Mouse (Mus musculus): Measurements from ENCODE around the gene Phactr4. TPM values are rescaled to one million over a fixed set of nuclear protein-coding genes. Genes with fewer than 3 reads are reported as not detected.

Gene Phactr4
- polyA plus RNA-seq, 1 experiment from 2014 or later: 27.3 TPM

GRCm38 (mm10) chr4:132409587-132410229, 12.6 kb downstream of the Phactr4 start:
- Histone ChIP-seq H3K4me3 (replicated peaks) (no peak overlapping the region), H3K4me2 (no peak overlapping the region), H3K9me3 (replicated peaks) (no peaks in the 10 kb centered on the region), H3K27ac (no peak overlapping the region), H3K9ac (no peak overlapping the region), H3K27me3 (no peaks in the 10 kb centered on the region), H3K36me3 (peaks cover 15% of the 10 kb centered on the region), H3K4me1 (peaks cover 17% of the 10 kb centered on the region)
- ATAC-seq (replicated peaks; ENCODE audit: low FRiP score): no peak
- WGBS: 83% methylated on average over 4 of the region's 4 CpGs

DNA sequence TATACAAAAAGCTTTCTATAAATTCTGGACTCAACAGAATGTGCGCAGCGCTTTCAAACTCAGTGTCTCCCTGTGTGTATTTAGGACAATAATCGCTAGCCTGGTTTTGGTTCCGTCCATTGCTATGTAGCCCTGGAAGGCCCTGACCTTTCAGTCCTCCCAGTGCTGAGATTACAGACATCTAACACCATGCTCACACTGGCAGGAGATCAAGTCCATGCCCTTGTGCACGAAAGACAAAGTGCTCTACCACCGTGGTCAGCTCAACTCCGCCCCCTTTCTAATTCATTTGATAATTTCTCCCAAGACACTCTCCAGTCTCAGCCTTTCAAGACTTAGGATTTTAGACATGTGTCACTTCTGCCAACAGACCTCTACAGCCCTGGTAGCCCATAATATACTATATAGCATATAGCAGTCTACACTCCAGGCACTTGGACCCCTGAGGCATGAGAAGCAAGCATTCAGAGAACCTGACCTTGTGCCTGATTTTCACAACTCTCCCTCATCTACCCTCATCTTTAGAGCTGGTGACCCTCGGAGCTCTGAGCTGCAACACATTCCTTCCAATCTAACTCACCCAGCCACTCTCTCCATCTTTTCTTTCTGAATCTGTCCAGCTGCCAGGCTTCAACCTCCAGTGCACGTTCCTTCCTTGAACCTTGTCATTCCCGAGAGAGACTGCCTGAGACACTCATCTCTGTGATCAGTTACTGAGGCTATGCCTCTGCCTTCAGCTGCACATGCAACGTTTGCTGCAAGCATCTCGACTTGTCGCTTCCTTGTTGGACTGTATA, 15.7 kb downstream of the Phactr4 start:
- Histone ChIP-seq H3K9me3 (replicated peaks) (no peaks in the 10 kb centered on the region), H3K27ac (0 out of 2 replicates have a peak overlapping the region, but pooled peaks have one; percentile 24), H3K36me3 (peaks cover 9% of the 10 kb centered on the region; the same call in 1 of the 2 replicates), H3K9ac (no peak overlapping the region), H3K4me3 (replicated peaks) (no peak overlapping the region), H3K4me1 (peaks cover 13% of the 10 kb centered on the region), H3K27me3 (no peaks in the 10 kb centered on the region), H3K4me2 (no peak overlapping the region)
- no peak for ATAC-seq (replicated peaks; ENCODE audit: low FRiP score)
- 69% methylated on average over 13 of the region's 13 CpGs for whole genome bisulfite sequencing

DNA sequence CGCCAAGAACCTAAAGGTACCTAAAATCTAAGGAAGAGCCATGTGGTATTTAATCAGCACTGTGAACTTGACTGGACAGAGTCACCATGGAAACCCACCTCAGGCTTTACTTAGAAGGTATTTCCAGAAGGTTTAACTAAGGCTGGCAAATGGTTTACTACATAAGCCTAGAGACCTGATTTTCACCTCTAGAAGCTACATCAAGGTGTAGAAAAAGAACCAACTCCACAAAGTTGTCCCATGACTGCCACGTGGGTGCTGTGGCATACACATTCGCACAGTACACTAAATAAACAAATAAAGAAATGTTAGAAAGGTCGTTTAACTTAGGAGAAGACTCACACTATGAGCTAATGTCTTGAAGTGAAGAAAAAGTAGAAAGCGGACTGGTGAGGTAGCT, 17.7 kb downstream of the Phactr4 start:
- peaks cover 10% of the 10 kb centered on the region for H3K4me1 ChIP-seq
- H3K4me2 ChIP-seq: no peak overlapping the region
- no peak overlapping the region for H3K4me3 ChIP-seq (replicated peaks)
- WGBS: 74% methylated on average over 5 of the region's 5 CpGs
- H3K9ac ChIP-seq: no peak overlapping the region
- peak overlapping the region; percentile 54; the same call in 1 of the 2 replicates for H3K27ac ChIP-seq
- H3K9me3 ChIP-seq (replicated peaks): no peaks in the 10 kb centered on the region
- H3K27me3 ChIP-seq: no peaks in the 10 kb centered on the region
- no peak for ATAC-seq (replicated peaks; ENCODE audit: low FRiP score)
- H3K36me3 ChIP-seq: 0 out of 2 replicates have a peak, but pooled peaks cover 3% of the 10 kb centered on the region

- 0 out of 2 replicates have a peak overlapping the region, but pooled peaks have one; percentile 34 for H3K27ac ChIP-seq
- ATAC-seq (replicated peaks; ENCODE audit: low FRiP score): no peak
- no peak overlapping the region for H3K4me3 ChIP-seq (replicated peaks)
- H3K4me2 ChIP-seq: no peak overlapping the region
- no peak overlapping the region for H3K9ac ChIP-seq
- H3K27me3 ChIP-seq: no peaks in the 10 kb centered on the region
- H3K4me1 ChIP-seq: peaks cover 21% of the 10 kb centered on the region
- WGBS: 72% methylated on average over 5 of the region's 5 CpGs
- H3K9me3 ChIP-seq (replicated peaks): no peaks in the 10 kb centered on the region
- H3K36me3 ChIP-seq: 0 out of 2 replicates have a peak, but pooled peaks cover 3% of the 10 kb centered on the region
Observed at GRCm38 (mm10) chr4:132403063-132403660, 19.1 kb downstream of the Phactr4 start.

GRCm38 (mm10) chr4:132401016-132401415, 21.3 kb downstream of the Phactr4 start:
- WGBS: 91% methylated on average over 9 of the region's 9 CpGs
- no peaks in the 10 kb centered on the region for H3K27me3 ChIP-seq
- H3K27ac ChIP-seq: no peak overlapping the region
- H3K4me3 ChIP-seq (replicated peaks): no peak overlapping the region
- ATAC-seq (replicated peaks; ENCODE audit: low FRiP score): no peak
- no peak overlapping the region for H3K9ac ChIP-seq
- no peaks in the 10 kb centered on the region for H3K9me3 ChIP-seq (replicated peaks)
- H3K4me1 ChIP-seq: peaks cover 19% of the 10 kb centered on the region
- no peak overlapping the region for H3K4me2 ChIP-seq
- H3K36me3 ChIP-seq: 0 out of 2 replicates have a peak, but pooled peaks cover 3% of the 10 kb centered on the region

DNA sequence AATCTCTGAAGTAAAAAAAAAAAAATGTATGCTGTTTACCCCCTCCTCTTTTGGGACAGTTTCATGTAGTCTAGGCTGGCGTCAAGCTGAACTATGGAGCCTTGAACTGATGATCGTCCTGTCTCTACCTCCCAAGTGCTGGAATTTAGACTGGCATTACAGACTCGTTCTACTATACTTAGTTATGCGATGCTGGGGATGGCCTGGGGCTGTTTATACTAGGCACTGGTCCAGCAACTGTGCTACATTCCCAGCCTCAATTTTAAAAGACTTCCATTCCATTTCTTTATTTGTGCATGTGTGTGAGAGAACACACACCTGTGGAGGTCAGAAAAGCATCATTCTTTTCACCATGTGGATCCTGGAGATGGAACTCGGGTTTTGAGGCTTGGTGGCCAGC, 23.4 kb downstream of the Phactr4 start:
- Histone ChIP-seq H3K27me3 (no peaks in the 10 kb centered on the region), H3K9ac (no peak overlapping the region), H3K36me3 (0 out of 2 replicates have a peak, but pooled peaks cover 3% of the 10 kb centered on the region), H3K4me1 (peaks cover 19% of the 10 kb centered on the region), H3K9me3 (replicated peaks) (no peaks in the 10 kb centered on the region), H3K4me2 (no peak overlapping the region), H3K4me3 (replicated peaks) (no peak overlapping the region), H3K27ac (no peak overlapping the region)
- no peak for ATAC-seq (replicated peaks; ENCODE audit: low FRiP score)
- WGBS: 78% methylated on average over 5 of the region's 5 CpGs

GRCm38 (mm10) chr4:132398045-132398774, 24.1 kb downstream of the Phactr4 start:
- peak; percentile 84 for ATAC-seq (replicated peaks; ENCODE audit: low FRiP score)
- no peaks in the 10 kb centered on the region for H3K27me3 ChIP-seq
- peak overlapping the region; percentile 66 for H3K27ac ChIP-seq
- H3K9me3 ChIP-seq (replicated peaks): no peaks in the 10 kb centered on the region
- peaks cover 19% of the 10 kb centered on the region for H3K4me1 ChIP-seq
- H3K4me3 ChIP-seq (replicated peaks): peak overlapping the region; percentile 30
- peak overlapping the region; percentile 54 for H3K4me2 ChIP-seq
- H3K36me3 ChIP-seq: 0 out of 2 replicates have a peak, but pooled peaks cover 3% of the 10 kb centered on the region
- 36% methylated on average over 11 of the region's 11 CpGs for WGBS
- H3K9ac ChIP-seq: no peak overlapping the region

DNA sequence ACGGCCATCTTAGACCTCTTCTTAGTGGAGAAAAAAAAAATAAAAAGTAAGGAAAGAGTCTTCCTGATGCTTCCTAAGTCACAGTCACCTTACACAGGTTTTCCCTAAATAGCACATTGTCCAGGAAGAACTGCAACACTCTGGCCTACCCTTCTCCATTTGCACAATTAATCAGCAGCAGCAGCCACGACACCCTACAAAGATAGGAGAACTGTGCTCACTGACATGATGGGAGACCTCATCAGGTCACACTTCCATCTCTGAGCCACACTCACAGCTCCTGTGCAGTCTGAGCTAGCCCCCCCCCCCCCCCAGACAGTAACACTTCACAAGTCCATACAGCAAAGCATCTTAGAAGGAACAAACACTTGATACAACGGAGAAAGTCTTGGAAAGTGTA, 25.2 kb downstream of the Phactr4 start:
- H3K9me3 ChIP-seq (replicated peaks): no peaks in the 10 kb centered on the region
- H3K36me3 ChIP-seq: no peaks in the 10 kb centered on the region
- no peak overlapping the region for H3K9ac ChIP-seq
- WGBS: 83% methylated on average over 3 of the region's 3 CpGs
- no peak for ATAC-seq (replicated peaks; ENCODE audit: low FRiP score)
- peaks cover 19% of the 10 kb centered on the region for H3K4me1 ChIP-seq
- H3K4me3 ChIP-seq (replicated peaks): 0 out of 2 replicates have a peak overlapping the region, but pooled peaks have one; percentile 30
- no peak overlapping the region for H3K27ac ChIP-seq
- H3K4me2 ChIP-seq: no peak overlapping the region
- H3K27me3 ChIP-seq: no peaks in the 10 kb centered on the region

DNA sequence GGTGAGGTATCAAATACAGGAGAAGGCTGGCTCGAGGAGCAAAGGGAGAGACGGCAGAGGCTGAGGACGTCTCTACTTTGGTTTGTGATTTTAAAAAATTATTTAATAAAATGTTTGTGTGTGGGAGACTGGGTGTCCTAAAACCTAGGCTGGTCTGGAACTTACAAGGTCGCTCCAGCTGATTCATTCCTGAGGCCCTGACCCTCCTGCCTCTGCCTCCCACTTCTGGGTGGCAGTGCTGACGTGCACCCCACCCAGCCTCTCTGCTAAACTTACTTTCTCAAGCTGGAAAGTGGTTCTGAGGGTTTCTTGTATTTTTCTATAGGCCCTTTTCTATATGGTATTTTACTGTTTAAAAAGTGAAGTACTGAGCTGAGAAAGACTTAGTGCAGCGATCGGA, 26.0 kb downstream of the Phactr4 start:
- H3K9ac ChIP-seq: no peak overlapping the region
- no peak overlapping the region for H3K27ac ChIP-seq
- H3K4me1 ChIP-seq: peaks cover 19% of the 10 kb centered on the region
- WGBS: 91% methylated on average over 7 of the region's 7 CpGs
- no peak overlapping the region for H3K4me3 ChIP-seq (replicated peaks)
- no peak for ATAC-seq (replicated peaks; ENCODE audit: low FRiP score)
- no peaks in the 10 kb centered on the region for H3K27me3 ChIP-seq
- H3K36me3 ChIP-seq: no peaks in the 10 kb centered on the region
- no peak overlapping the region for H3K4me2 ChIP-seq
- no peaks in the 10 kb centered on the region for H3K9me3 ChIP-seq (replicated peaks)

GRCm38 (mm10) chr4:132391063-132391740, 31.1 kb downstream of the Phactr4 start:
- Histone ChIP-seq H3K4me1 (peaks cover 15% of the 10 kb centered on the region), H3K27ac (no peak overlapping the region), H3K4me3 (replicated peaks) (no peak overlapping the region), H3K36me3 (peaks cover 8% of the 10 kb centered on the region), H3K9ac (no peak overlapping the region), H3K9me3 (replicated peaks) (no peaks in the 10 kb centered on the region), H3K4me2 (no peak overlapping the region), H3K27me3 (no peaks in the 10 kb centered on the region)
- WGBS: 92% methylated on average over 8 of the region's 8 CpGs
- no peak for ATAC-seq (replicated peaks; ENCODE audit: low FRiP score)

DNA sequence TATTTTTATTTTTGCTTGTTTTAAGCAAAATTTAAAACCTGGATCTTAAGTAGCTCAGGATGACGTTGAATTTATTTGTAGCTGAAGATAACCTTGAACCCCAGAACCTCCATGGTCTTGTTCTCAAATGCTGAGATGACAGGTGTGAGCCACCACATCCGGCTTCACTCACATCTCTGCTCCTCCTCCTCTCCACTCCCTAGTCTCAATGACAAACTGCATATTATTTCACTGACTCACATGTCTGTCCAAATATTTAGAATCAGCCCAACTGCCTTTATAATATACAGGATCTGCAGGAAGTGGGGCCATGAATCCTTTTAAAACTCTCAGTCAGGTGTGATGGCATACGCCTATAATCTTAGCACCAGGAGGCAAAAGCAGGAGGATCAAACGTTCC, 33.0 kb downstream of the Phactr4 start:
- 51% methylated on average over 4 of the region's 4 CpGs for WGBS
- Histone ChIP-seq H3K36me3 (peaks cover 25% of the 10 kb centered on the region), H3K4me2 (no peak overlapping the region), H3K4me3 (replicated peaks) (no peak overlapping the region), H3K4me1 (peaks cover 15% of the 10 kb centered on the region), H3K27ac (no peak overlapping the region), H3K9ac (no peak overlapping the region), H3K27me3 (no peaks in the 10 kb centered on the region), H3K9me3 (replicated peaks) (no peaks in the 10 kb centered on the region)
- ATAC-seq (replicated peaks; ENCODE audit: low FRiP score): no peak

All from kidney, embryonic 15.5 days (tissue).